Mouse (Mus musculus) yolk sac, embryonic 10.5 days (tissue): ENCODE data around the gene Gm20920.
"Not testable (repeated sequence)": the region's sequence is repeated elsewhere in the genome, so short reads cannot be mapped to it uniquely, and the experiment has no call there.

Source experiments
- DNase-seq: peaks from one replicate; pipeline ENCODE4 v3.0.0-alpha.2; 2017; ENCODE audit warnings: low spot score

Gene Gm20920

GRCm38 (mm10) chrY:51851820-51852219, at the start of gene Gm20920:
TSS of gene Gm20920 (plus strand) at chrY:51852120.
- not testable (repeated sequence) for DNase-seq
